Mouse (Mus musculus) MEL (cell line): ENCODE results near the gene Ezr. TPM values are rescaled to one million over a fixed set of nuclear protein-coding genes. Genes with fewer than 3 reads are reported as not detected.

Experiments
- DNase-seq: peaks from one replicate; pipeline ENCODE4 v3.0.0; 2011; ENCODE audit warnings: low read depth, low spot score
- H3K27ac ChIP-seq: 2 replicates; pipeline ENCODE4 v1.5.1; 2012; ENCODE audit warnings: low read depth, mild to moderate bottlenecking, control low read depth, low read length, moderate library complexity; ENCODE audit not compliant: control insufficient read depth
- H3K27me3 ChIP-seq, 2 experiments: fragments of 150-350 bp in 1 of 2; sonication (generic) in 1 of 2; 2 replicates each; pipeline ENCODE4 v1.6.1; 2012; ENCODE audit warnings: low read length in 2 of 2, mild to moderate bottlenecking in 2 of 2, improper control_type of control experiment in 1 of 2, moderate library complexity in 1 of 2; ENCODE audit not compliant: insufficient read depth in 2 of 2, control insufficient read depth in 1 of 2
- H3K36me3 ChIP-seq, 2 experiments: 2 replicates each; pipeline ENCODE4 v1.6.1; 2012 to 2014; ENCODE audit warnings: low read length in 2 of 2, improper control_type of control experiment in 1 of 2, inconsistent platforms in 1 of 2, mild to moderate bottlenecking in 1 of 2; ENCODE audit not compliant: insufficient read depth in 2 of 2, control insufficient read depth in 1 of 2
- H3K4me1 ChIP-seq, 2 experiments: fragments of 150-350 bp in 1 of 2; sonication (generic) in 1 of 2; 2 replicates each; pipeline ENCODE4 v1.6.1; 2012; ENCODE audit warnings: low read length in 2 of 2, improper control_type of control experiment in 1 of 2, mild to moderate bottlenecking in 1 of 2; ENCODE audit not compliant: insufficient read depth in 2 of 2, control insufficient read depth in 1 of 2
- H3K4me3 ChIP-seq, 2 experiments: fragments of 150-350 bp in 1 of 2; sonication (generic) in 1 of 2; 2 replicates each; pipeline ENCODE4 v1.5.1; 2012; ENCODE audit warnings: low read depth in 2 of 2, low read length in 2 of 2, mild to moderate bottlenecking in 2 of 2, moderate library complexity in 2 of 2, control low read depth in 1 of 2, improper control_type of control experiment in 1 of 2; ENCODE audit not compliant: control insufficient read depth in 1 of 2, insufficient read depth in 1 of 2
- H3K79me2 ChIP-seq: 2 replicates; pipeline ENCODE4 v1.6.1; 2012; ENCODE audit warnings: mild to moderate bottlenecking, low read length, moderate library complexity; ENCODE audit not compliant: control insufficient read depth, poor library complexity, insufficient read depth
- H3K9ac ChIP-seq: 2 replicates; pipeline ENCODE4 v1.6.1; 2012; ENCODE audit warnings: low read depth, mild to moderate bottlenecking, control low read depth, low read length, moderate library complexity; ENCODE audit not compliant: control insufficient read depth, poor library complexity, severe bottlenecking
- H3K9me3 ChIP-seq: fragments of 150-350 bp; sonication (generic); replicated peaks from 2 replicates; pipeline ENCODE4 v1.6.1; 2012; ENCODE audit warnings: mild to moderate bottlenecking, low read length, improper control_type of control experiment, moderate library complexity; ENCODE audit not compliant: insufficient read depth
- BHLHE40 ChIP-seq: IDR thresholded peaks from 2 replicates; pipeline ENCODE4 v1.6.1; 2012; ENCODE audit warnings: low read depth, mild to moderate bottlenecking, inconsistent platforms, low read length, improper control_type of control experiment, borderline replicate concordance
- CHD1 ChIP-seq: IDR thresholded peaks from 2 replicates; pipeline ENCODE4 v1.6.1; 2012; ENCODE audit warnings: low read depth, mild to moderate bottlenecking, inconsistent platforms, low read length, improper control_type of control experiment
- ELF1 ChIP-seq: IDR thresholded peaks from 2 replicates; pipeline ENCODE4 v1.6.1; 2014; ENCODE audit warnings: low read depth, mild to moderate bottlenecking, inconsistent platforms, low read length, improper control_type of control experiment, moderate library complexity
- EP300 ChIP-seq, 2 experiments: IDR thresholded peaks; 2 replicates each; pipeline ENCODE4 v1.6.1; 2011; ENCODE audit warnings: improper control_type of control experiment in 2 of 2, low read length in 2 of 2, low read depth in 1 of 2, mild to moderate bottlenecking in 1 of 2
- GABPA ChIP-seq: IDR thresholded peaks from 2 replicates; pipeline ENCODE4 v1.6.1; 2012; ENCODE audit warnings: low read depth, mild to moderate bottlenecking, inconsistent platforms, low read length, improper control_type of control experiment, moderate library complexity
- GATA1 ChIP-seq: IDR thresholded peaks from 2 replicates; pipeline ENCODE4 v1.6.1; 2011; ENCODE audit warnings: low read depth, low read length, improper control_type of control experiment
- JUND ChIP-seq: IDR thresholded peaks from 2 replicates; pipeline ENCODE4 v1.6.1; 2011; ENCODE audit warnings: low read depth, mild to moderate bottlenecking, improper control_type of control experiment, low read length
- MAX ChIP-seq: IDR thresholded peaks from 2 replicates; pipeline ENCODE4 v1.6.1; 2011; ENCODE audit warnings: low read length, improper control_type of control experiment
- MAZ ChIP-seq: IDR thresholded peaks from 2 replicates; pipeline ENCODE4 v1.6.1; 2012; ENCODE audit warnings: low read depth, mild to moderate bottlenecking, inconsistent platforms, low read length, improper control_type of control experiment
- MEF2A ChIP-seq: IDR thresholded peaks from 2 replicates; pipeline ENCODE4 v1.6.1; 2014; ENCODE audit warnings: low read depth, mild to moderate bottlenecking, inconsistent platforms, low read length, improper control_type of control experiment; ENCODE audit not compliant: poor library complexity, insufficient replicate concordance, severe bottlenecking; ENCODE audit errors: extremely low read depth
- MYC ChIP-seq: IDR thresholded peaks from 2 replicates; pipeline ENCODE4 v1.6.1; 2011; ENCODE audit warnings: low read depth, mild to moderate bottlenecking, low read length, improper control_type of control experiment, moderate library complexity
- NELFE ChIP-seq: IDR thresholded peaks from 2 replicates; pipeline ENCODE4 v1.6.1; 2011; ENCODE audit warnings: low read depth, low read length, improper control_type of control experiment
- NRF1 ChIP-seq: IDR thresholded peaks from 2 replicates; pipeline ENCODE4 v1.6.1; 2014; ENCODE audit warnings: low read depth, mild to moderate bottlenecking, inconsistent platforms, low read length, improper control_type of control experiment, moderate library complexity; ENCODE audit not compliant: poor library complexity, insufficient read depth, severe bottlenecking
- POLR2A ChIP-seq, 2 experiments: IDR thresholded peaks; 2 replicates each; pipeline ENCODE4 v1.6.1; 2011 to 2012; ENCODE audit warnings: low read length in 2 of 2, mild to moderate bottlenecking in 2 of 2, control low read depth in 1 of 2, improper control_type of control experiment in 1 of 2, low read depth in 1 of 2, moderate library complexity in 1 of 2; ENCODE audit not compliant: control insufficient read depth in 1 of 2, insufficient read depth in 1 of 2, poor library complexity in 1 of 2
- POLR2AphosphoS2 ChIP-seq: IDR thresholded peaks from 2 replicates; pipeline ENCODE4 v1.6.1; 2011; ENCODE audit warnings: low read length, improper control_type of control experiment
- RAD21 ChIP-seq: IDR thresholded peaks from 2 replicates; pipeline ENCODE4 v1.6.1; 2011; ENCODE audit warnings: mild to moderate bottlenecking, low read depth, low read length, improper control_type of control experiment
- SMC3 ChIP-seq: IDR thresholded peaks from 2 replicates; pipeline ENCODE4 v1.6.1; 2011; ENCODE audit warnings: low read depth, low read length, improper control_type of control experiment
- ZMIZ1 ChIP-seq: IDR thresholded peaks from 2 replicates; pipeline ENCODE4 v1.6.1; 2012; ENCODE audit warnings: low read depth, mild to moderate bottlenecking, inconsistent platforms, low read length, improper control_type of control experiment, moderate library complexity
- polyA plus RNA-seq, 2 experiments: library from polyadenylated mRNA; stranded (reverse) in 1 of 2; unstranded in 1 of 2; fragments of >175 nt in 1 of 2; fragments of >200 nt in 1 of 2; gene quantifications; 2 replicates each; pipeline versions ENCODE4 v1.2.1 to v1.2.4; 2012; ENCODE audit warnings: low replicate concordance in 2 of 2, low read depth in 1 of 2; ENCODE audit not compliant: insufficient read length in 2 of 2, insufficient read depth in 1 of 2, missing spikeins in 1 of 2
- total RNA-seq: library from RNA; depleted of rRNA; stranded (reverse); fragments of 300-350 nt; gene quantifications from 2 replicates; pipeline ENCODE4 v1.2.3, GENCODE M21; 2012

Ezr gene
- total and polyA plus RNA-seq, 3 experiments = 48.7 to 88.7 TPM; not detected in 1

DNA sequence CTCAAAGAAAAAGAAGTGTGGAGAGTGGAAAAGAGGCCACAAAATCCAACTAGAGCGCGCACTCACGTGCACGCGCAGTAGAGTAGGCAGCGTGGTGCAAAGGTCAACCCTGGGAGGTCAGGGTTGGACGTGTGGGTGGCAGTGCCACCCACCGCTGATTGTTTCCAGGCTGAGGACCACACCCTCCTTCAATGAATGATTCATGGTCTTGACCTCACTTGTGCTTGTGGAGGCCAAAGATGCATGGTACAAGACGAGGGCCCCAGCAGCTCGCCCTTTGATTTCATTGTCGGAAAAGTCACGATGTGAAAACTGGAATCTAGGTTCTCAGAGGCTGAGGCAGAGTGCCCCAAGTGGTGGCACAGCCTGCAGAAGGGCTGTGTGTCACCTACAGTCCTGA, 51.0 kb downstream of the Ezr start:
- no peak overlapping the region for H3K27ac ChIP-seq
- no peaks in the 10 kb centered on the region for H3K9me3 ChIP-seq
- H3K36me3 ChIP-seq = no peaks in the 10 kb centered on the region
- no peak for DNase-seq
- H3K9ac ChIP-seq = no peak overlapping the region
- H3K4me3 ChIP-seq = no peak overlapping the region
- H3K27me3 ChIP-seq = no peaks in the 10 kb centered on the region
- TF ChIP-seq MAZ (no peak), MYC (no peak), NRF1 (no peak), GATA1 (no peak), MEF2A (no peak), ZMIZ1 (no peak), SMC3 (no peak), NELFE (no peak)
- TF ChIP-seq, all 39 proteins: peak for 0
- no peaks in the 10 kb centered on the region for H3K79me2 ChIP-seq
- H3K4me1 ChIP-seq = no peaks in the 10 kb centered on the region

DNA sequence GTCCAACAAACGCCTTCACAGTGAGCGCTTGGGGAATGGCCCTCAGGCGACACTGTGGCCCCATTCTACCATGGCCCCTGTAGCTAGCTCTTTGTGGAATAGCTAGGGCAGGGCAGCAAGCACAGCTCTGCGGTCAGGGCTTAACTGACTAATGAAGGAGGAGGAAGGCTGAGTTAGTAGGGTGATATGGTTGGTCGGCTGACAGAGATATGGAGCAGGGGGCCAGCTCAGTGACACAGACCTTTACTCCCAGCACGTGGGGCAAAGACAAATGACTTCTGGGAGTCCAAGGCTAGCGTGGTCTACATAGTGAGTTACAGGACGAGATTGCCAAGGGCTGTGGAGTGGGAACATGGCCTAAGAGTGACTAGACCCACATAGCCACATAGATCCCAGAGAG, 51.5 kb downstream of the Ezr start:
- H3K79me2 ChIP-seq = no peaks in the 10 kb centered on the region
- H3K9me3 ChIP-seq = no peaks in the 10 kb centered on the region
- H3K27ac ChIP-seq = no peak overlapping the region
- no peaks in the 10 kb centered on the region for H3K27me3 ChIP-seq
- H3K9ac ChIP-seq = no peak overlapping the region
- H3K4me3 ChIP-seq = no peak overlapping the region
- H3K4me1 ChIP-seq = no peaks in the 10 kb centered on the region
- TF ChIP-seq NRF1 (no peak), ELF1 (no peak), JUND (no peak), GABPA (no peak), EP300 (IDR thresholded peaks at IDR 0.05; ENCODE audit: low read depth in 1 of 2, low read length in 2 of 2) (no peak), POLR2A (IDR thresholded peaks at IDR 0.05; ENCODE audit: control insufficient read depth in 1 of 2, insufficient read depth in 1 of 2, low read depth in 1 of 2, low read length in 2 of 2, poor library complexity in 1 of 2) (no peak), MAX (no peak), POLR2AphosphoS2 (no peak), SMC3 (no peak), RAD21 (no peak), CHD1 (no peak), BHLHE40 (no peak)
- no peak for DNase-seq
- no peaks in the 10 kb centered on the region for H3K36me3 ChIP-seq
